Mouse (Mus musculus): ENCODE results near the gene Gm27021.
"Not testable (repeated sequence)": the region's sequence is repeated elsewhere in the genome, so short reads cannot be mapped to it uniquely, and the experiment has no call there.

The Gm27021 gene

GRCm38 (mm10) chr8:120685591-120685990, 17.7 kb upstream of the Gm27021 start:
- DNase-seq (ENCODE audit: low spot score in 2 of 2) = no peak

- DNase-seq (ENCODE audit: low spot score in 2 of 2) = peak in 1 of 2 experiments; percentile 57
These were observed 17.2 kb upstream of the Gm27021 start for GRCm38 (mm10) chr8:120685097-120685496.

- no peak for DNase-seq (ENCODE audit: low spot score in 2 of 2)
These were observed 16.2 kb upstream of the Gm27021 start for GRCm38 (mm10) chr8:120684082-120684481.

GRCm38 (mm10) chr8:120683602-120684001, 15.7 kb upstream of the Gm27021 start:
- peak; percentile 55 to 80 for DNase-seq (ENCODE audit: low spot score in 2 of 2)

- no peak for DNase-seq (ENCODE audit: low spot score in 2 of 2)
These were observed 13.2 kb upstream of the Gm27021 start for GRCm38 (mm10) chr8:120681113-120681512.

GRCm38 (mm10) chr8:120680405-120680804, 12.5 kb upstream of the Gm27021 start:
- not testable (repeated sequence) for DNase-seq (ENCODE audit: low spot score in 2 of 2)

- no peak for DNase-seq (ENCODE audit: low spot score in 2 of 2)
These were observed 11.9 kb upstream of the Gm27021 start for GRCm38 (mm10) chr8:120679629-120680387.

GRCm38 (mm10) chr8:120678447-120678846, 10.6 kb upstream of the Gm27021 start:
- peak; percentile 71 to 90 for DNase-seq (ENCODE audit: low spot score in 2 of 2)

- no peak for DNase-seq (ENCODE audit: low spot score in 2 of 2)
These were observed 7.8 kb upstream of the Gm27021 start for GRCm38 (mm10) chr8:120675718-120676117.

- no peak for DNase-seq (ENCODE audit: low spot score in 2 of 2)
These were observed 5.4 kb upstream of the Gm27021 start for GRCm38 (mm10) chr8:120673298-120673697.

GRCm38 (mm10) chr8:120672626-120673229, 4.8 kb upstream of the Gm27021 start:
- no peak for DNase-seq (ENCODE audit: low spot score in 2 of 2)

GRCm38 (mm10) chr8:120671775-120672174, 3.9 kb upstream of the Gm27021 start:
- no peak for DNase-seq (ENCODE audit: low spot score in 2 of 2)

GRCm38 (mm10) chr8:120668374-120668905, 561 bp upstream of the Gm27021 start, which contains the start of gene Emc8:
TSS of gene Emc8 (minus strand) at chr8:120668573.
- no peak for DNase-seq (ENCODE audit: low spot score in 2 of 2)

GRCm38 (mm10) chr8:120666807-120667470, 940 bp downstream of the Gm27021 start:
- no peak for DNase-seq (ENCODE audit: low spot score in 2 of 2)

GRCm38 (mm10) chr8:120665726-120666455, 2.0 kb downstream of the Gm27021 start:
- DNase-seq (ENCODE audit: low spot score in 2 of 2) = no peak

GRCm38 (mm10) chr8:120664566-120664965, 3.3 kb downstream of the Gm27021 start:
- no peak for DNase-seq (ENCODE audit: low spot score in 2 of 2)

- DNase-seq (ENCODE audit: low spot score in 2 of 2) = no peak
These were observed 10.5 kb downstream of the Gm27021 start for GRCm38 (mm10) chr8:120657415-120657814.

GRCm38 (mm10) chr8:120656322-120657052, 11.4 kb downstream of the Gm27021 start:
- DNase-seq (ENCODE audit: low spot score in 2 of 2) = no peak

GRCm38 (mm10) chr8:120647532-120647931, 20.3 kb downstream of the Gm27021 start, which contains the start of gene 1190005I06Rik:
TSS of gene 1190005I06Rik (minus strand) at chr8:120647632.
- no peak for DNase-seq (ENCODE audit: low spot score in 2 of 2)

- peak; percentile 62 to 76 for DNase-seq (ENCODE audit: low spot score in 2 of 2)
These were observed 23.2 kb downstream of the Gm27021 start for GRCm38 (mm10) chr8:120644663-120645062.

Measured in urinary bladder, postnatal 4 days (tissue).